Mouse (Mus musculus) adrenal gland, adult 18-20 months (tissue): ENCODE data around the gene Gm5108. TPM values are rescaled to one million over a fixed set of nuclear protein-coding genes. Genes with fewer than 3 reads are reported as not detected.

Experiments used
- DNase-seq, 2 experiments: peaks; one replicate each; pipeline ENCODE4 v3.0.0; 2021 to 2022; ENCODE audit warnings: low spot score in 2 of 2
- total RNA-seq, 2 experiments: library from RNA; stranded (reverse); gene quantifications; 1 replicate in 1 of 2; 2 replicates in 1 of 2; pipeline ENCODE4 v1.2.3; 2021

Gene Gm5108
- total RNA-seq, 2 experiments from 2014 or later, result not detected

GRCm38 (mm10) chr5:68020870-68021269, 79.4 kb downstream of the Gm5108 start:
- no peak for DNase-seq

Other genes starting within 250 kb of the Gm5108 start
- gene Atp8a1, start 94.2 kb upstream of the Gm5108 start, total RNA-seq, result 10 to 100 TPM; 16.6 to 36.1 TPM
- gene Gm21905, start 4.8 kb downstream of the Gm5108 start, total RNA-seq, result not detected
- gene Grxcr1, start 90.2 kb downstream of the Gm5108 start, total RNA-seq, result not detected